Mouse (Mus musculus): ENCODE measurements around the gene Parp6.

Gene Parp6

GRCm38 (mm10) chr9:59679678-59680533 lies 62.8 kb downstream of the Parp6 start, which contains the start of gene Gramd2:
TSS of gene Gramd2 (plus strand) at chr9:59680144.
- DNase-seq (ENCODE audit: low read depth): peak; percentile 67

GRCm38 (mm10) chr9:59680534-59680875 lies 63.4 kb downstream of the Parp6 start:
- no peak for DNase-seq (ENCODE audit: low read depth)

GRCm38 (mm10) chr9:59684020-59684419 lies 66.9 kb downstream of the Parp6 start:
- DNase-seq (ENCODE audit: low read depth): no peak

GRCm38 (mm10) chr9:59687416-59688046 lies 70.4 kb downstream of the Parp6 start:
- no peak for DNase-seq (ENCODE audit: low read depth)

GRCm38 (mm10) chr9:59691635-59692094 lies 74.6 kb downstream of the Parp6 start:
- no peak for DNase-seq (ENCODE audit: low read depth)

- no peak for DNase-seq (ENCODE audit: low read depth)
Measured at GRCm38 (mm10) chr9:59692145-59692544, 75.1 kb downstream of the Parp6 start.

- DNase-seq (ENCODE audit: low read depth): no peak
Measured at GRCm38 (mm10) chr9:59694571-59695450, 77.7 kb downstream of the Parp6 start.

GRCm38 (mm10) chr9:59695451-59695813 lies 78.3 kb downstream of the Parp6 start:
- DNase-seq (ENCODE audit: low read depth): no peak

GRCm38 (mm10) chr9:59696381-59696780 lies 79.3 kb downstream of the Parp6 start:
- DNase-seq (ENCODE audit: low read depth): no peak

Data from induced T-regulatory cell, adult 2 months (primary cell).